Mouse (Mus musculus) neural tube, embryonic 12.5 days (tissue): ENCODE measurements around the gene Bcl6b. TPM values are rescaled to one million over a fixed set of nuclear protein-coding genes. Genes with fewer than 3 reads are reported as not detected.

ENCODE experiments used
- ATAC-seq: fragments of 200-750 bp; cut with Nextera tagmentation; 2 replicates; pipeline ENCODE4 v1.8.0; 2017; ENCODE audit warnings: low read depth, mild to moderate bottlenecking, moderate TSS enrichment, moderate library complexity; ENCODE audit not compliant: low FRiP score
- H3K27ac ChIP-seq: fragments of 300-500 bp; sonication (generic); 2 replicates; pipeline ENCODE4 v1.5.1; 2016
- H3K27me3 ChIP-seq: fragments of 300-500 bp; sonication (generic); replicated peaks from 2 replicates; pipeline ENCODE4 v1.6.1; 2016; ENCODE audit warnings: mild to moderate bottlenecking
- H3K36me3 ChIP-seq: fragments of 300-500 bp; sonication (generic); 2 replicates; pipeline ENCODE4 v1.6.1; 2016; ENCODE audit warnings: mild to moderate bottlenecking
- H3K4me1 ChIP-seq: fragments of 300-500 bp; sonication (generic); 2 replicates; pipeline ENCODE4 v1.6.1; 2016
- H3K4me2 ChIP-seq: fragments of 300-500 bp; sonication (generic); replicated peaks from 2 replicates; pipeline ENCODE4 v1.6.1; 2016; ENCODE audit warnings: mild to moderate bottlenecking
- H3K4me3 ChIP-seq: fragments of 300-500 bp; sonication (generic); 2 replicates; pipeline ENCODE4 v1.5.1; 2016
- H3K9ac ChIP-seq: fragments of 300-500 bp; sonication (generic); 2 replicates; pipeline ENCODE4 v1.6.1; 2016; ENCODE audit warnings: mild to moderate bottlenecking
- H3K9me3 ChIP-seq: fragments of 300-500 bp; sonication (generic); 2 replicates; pipeline ENCODE4 v1.6.1; 2016; ENCODE audit warnings: mild to moderate bottlenecking
- whole genome bisulfite sequencing: fragments of 180-500 bp; shearing (Covaris S2); methylation state at CpG from one replicate; pipeline ENCODE4 v1.1.7; 2016; 5-methylcytosine and 5-hydroxymethylcytosine counted together
- microRNA counts: library from miRNA; unstranded; fragments of <30 nt; microRNA quantifications from one replicate; lab custom pipeline; 2017
- microRNA-seq: library from miRNA; unstranded; fragments of <30 nt; microRNA quantifications from one replicate; pipeline ENCODE4, GENCODE M21; 2017
- polyA plus RNA-seq: library from polyadenylated mRNA; unstranded; fragments of >200 nt; fragmentation: Nextera tagmentation; extraction: Ambion mirVana; gene quantifications from 2 replicates; pipeline ENCODE4 v1.2.1, GENCODE M21; 2016

The Bcl6b gene
- polyA plus RNA-seq, 1 experiment from 2014 or later = 6.9 TPM

DNA sequence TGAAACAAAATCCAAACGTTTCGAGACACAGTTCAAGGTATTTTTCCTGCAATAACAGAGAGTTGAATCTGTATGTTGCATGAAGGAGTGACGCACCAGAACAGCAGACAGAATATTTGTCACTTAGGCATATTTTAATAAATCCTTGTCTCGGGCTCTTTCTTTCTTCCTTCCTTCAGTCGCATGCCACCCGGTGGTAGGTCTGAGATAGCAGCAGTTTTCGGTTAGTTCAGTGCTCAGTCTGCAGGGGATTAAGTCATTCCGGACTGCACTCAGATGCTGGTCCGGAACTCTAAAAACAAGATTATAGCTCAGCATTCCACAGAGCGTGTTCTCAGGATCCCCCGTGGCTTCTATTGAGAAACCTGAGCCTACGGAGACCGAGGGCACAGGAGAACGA is 50.2 kb downstream of the Bcl6b start:
- Histone ChIP-seq H3K27me3 (no peaks in the 10 kb centered on the region), H3K9me3 (no peaks in the 10 kb centered on the region), H3K9ac (no peak overlapping the region), H3K4me2 (no peak overlapping the region), H3K36me3 (no peaks in the 10 kb centered on the region), H3K4me1 (no peaks in the 10 kb centered on the region), H3K4me3 (no peak overlapping the region), H3K27ac (no peak overlapping the region)
- ATAC-seq = no peak
- WGBS = 47% methylated on average over 14 of the region's 14 CpGs

DNA sequence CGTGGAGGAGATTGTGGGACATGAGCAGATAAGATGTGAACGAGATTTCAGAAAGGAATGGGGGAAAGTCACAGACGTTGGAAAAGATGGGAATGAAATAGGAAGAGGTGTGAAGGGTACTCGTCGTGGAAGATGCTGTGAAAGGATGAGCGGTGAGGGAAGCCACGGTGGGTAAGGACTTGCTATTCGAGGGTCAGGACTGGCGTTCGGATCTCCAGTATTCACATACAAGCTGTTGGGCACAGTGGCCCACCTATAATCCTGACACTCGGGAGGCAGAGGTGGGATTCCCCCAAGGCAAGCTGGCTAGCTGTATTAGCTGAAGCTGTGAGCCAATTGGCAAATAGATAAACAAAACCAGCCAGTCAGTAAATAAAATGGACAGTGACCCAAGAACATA is 50.8 kb downstream of the Bcl6b start:
- 84% methylated on average over 11 of the region's 11 CpGs for WGBS
- H3K27me3 ChIP-seq = no peaks in the 10 kb centered on the region
- no peak overlapping the region for H3K4me2 ChIP-seq
- ATAC-seq = no peak
- H3K4me1 ChIP-seq = no peaks in the 10 kb centered on the region
- H3K27ac ChIP-seq = no peak overlapping the region
- no peak overlapping the region for H3K9ac ChIP-seq
- no peak overlapping the region for H3K4me3 ChIP-seq
- no peaks in the 10 kb centered on the region for H3K36me3 ChIP-seq
- no peaks in the 10 kb centered on the region for H3K9me3 ChIP-seq

DNA sequence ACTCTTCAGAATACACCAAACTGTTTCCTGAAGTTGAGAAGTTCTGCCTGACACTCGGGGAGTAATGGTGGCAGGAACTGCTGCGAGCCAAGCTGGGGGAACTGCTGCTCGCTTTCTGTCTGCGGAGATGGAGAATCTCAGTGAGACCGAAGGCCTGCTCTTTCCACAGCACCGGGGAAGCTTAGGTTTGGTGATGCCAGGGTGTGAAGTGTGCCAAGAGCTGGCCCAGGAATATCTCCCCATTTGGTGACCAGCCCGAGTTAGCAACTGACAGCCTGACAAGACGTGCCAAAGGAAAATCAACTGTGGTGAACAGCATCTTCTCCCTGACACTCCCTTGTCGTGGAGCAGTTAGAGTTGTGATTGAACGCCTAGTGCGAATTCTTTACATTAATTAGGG is 51.3 kb downstream of the Bcl6b start:
- Histone ChIP-seq H3K4me2 (no peak overlapping the region), H3K4me1 (no peaks in the 10 kb centered on the region), H3K36me3 (no peaks in the 10 kb centered on the region), H3K9me3 (no peaks in the 10 kb centered on the region), H3K9ac (no peak overlapping the region), H3K27me3 (no peaks in the 10 kb centered on the region), H3K27ac (no peak overlapping the region), H3K4me3 (no peak overlapping the region)
- ATAC-seq = no peak
- WGBS = 88% methylated on average over 11 of the region's 11 CpGs

DNA sequence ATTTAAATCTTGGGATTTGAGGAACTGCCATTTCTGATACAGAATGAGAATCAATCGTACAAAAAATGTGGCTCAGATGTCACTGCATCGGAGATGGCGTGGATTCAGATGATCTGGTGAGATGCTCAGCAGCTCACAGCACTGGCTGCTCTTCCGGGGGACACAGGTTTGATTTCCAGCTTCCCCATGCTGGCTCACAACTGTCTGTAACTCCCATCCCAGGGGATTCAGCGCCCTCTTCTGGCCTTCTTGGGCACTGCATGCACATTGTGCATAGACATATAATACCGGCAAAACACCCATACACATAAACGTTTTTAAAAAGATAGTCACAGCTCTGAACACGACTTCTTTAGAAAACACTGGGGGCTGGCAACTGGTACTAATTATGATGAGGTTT is 52.0 kb downstream of the Bcl6b start:
- WGBS = 74% methylated on average over 8 of the region's 8 CpGs
- Histone ChIP-seq H3K4me3 (no peak overlapping the region), H3K27ac (no peak overlapping the region), H3K4me1 (no peaks in the 10 kb centered on the region), H3K9me3 (no peaks in the 10 kb centered on the region), H3K9ac (no peak overlapping the region), H3K36me3 (no peaks in the 10 kb centered on the region), H3K4me2 (no peak overlapping the region), H3K27me3 (no peaks in the 10 kb centered on the region)
- ATAC-seq = no peak

DNA sequence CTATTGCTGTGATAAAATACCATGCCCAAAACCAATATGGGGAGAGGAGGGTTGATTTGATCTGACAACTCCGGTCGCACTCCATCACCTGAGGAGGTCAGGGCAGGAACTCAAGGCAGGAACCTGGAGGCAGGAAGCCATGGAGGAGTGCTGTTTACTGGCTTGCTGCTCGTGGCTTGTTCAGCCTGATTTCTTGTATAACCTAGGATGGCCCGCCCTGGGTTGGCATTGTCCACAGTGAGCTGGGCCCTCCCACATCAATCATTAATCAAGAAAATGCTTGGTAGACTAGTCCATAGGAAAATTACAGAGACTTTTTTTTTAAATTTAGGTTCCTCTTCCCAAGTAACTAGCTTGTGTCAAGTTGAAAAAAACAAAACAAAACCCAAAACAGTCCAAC is 55.1 kb downstream of the Bcl6b start:
- no peaks in the 10 kb centered on the region for H3K27me3 ChIP-seq
- H3K36me3 ChIP-seq = no peaks in the 10 kb centered on the region
- 83% methylated on average over 4 of the region's 4 CpGs for WGBS
- ATAC-seq = no peak
- H3K9ac ChIP-seq = no peak overlapping the region
- no peak overlapping the region for H3K4me2 ChIP-seq
- H3K27ac ChIP-seq = no peak overlapping the region
- H3K4me1 ChIP-seq = no peaks in the 10 kb centered on the region
- H3K4me3 ChIP-seq = no peak overlapping the region
- H3K9me3 ChIP-seq = no peaks in the 10 kb centered on the region

MicroRNAs within 50 kb of the gene (microRNA counts, 519-probe panel; counts per million panel counts)
- microRNA mmu-miR-195 (lab: Ali Mortazavi, UCI) (342 counts per million, percentile 67 among the panel's probes with 10 or more counts), microRNA mmu-miR-497 (lab: Ali Mortazavi, UCI) (342 counts per million, percentile 67 among the panel's probes with 10 or more counts)

Small RNA genes within 50 kb of the gene (microRNA-seq; reads per million reads assigned to microRNA genes)
- gene Mir195a = 161 reads per million, percentile 58 among the genes with 10 or more reads in this experiment
- not detected for gene Mir497
- not detected for gene Mir497b

Other genes starting within 250 kb of the Bcl6b start
- 23.0 and 24.3 TPM in 2 replicates for gene Ctdnep1, start 248.6 kb downstream of the Bcl6b start, polyA plus RNA-seq
- 129 and 131 TPM in 2 replicates for gene Elp5, start 247.3 kb downstream of the Bcl6b start, polyA plus RNA-seq
- 577 and 592 TPM in 2 replicates for gene Gabarap, start 238.7 kb downstream of the Bcl6b start, polyA plus RNA-seq
- gene Phf23, start 234.0 kb downstream of the Bcl6b start, polyA plus RNA-seq = 89.4 and 92.5 TPM in 2 replicates
- gene Dvl2, start 229.2 kb downstream of the Bcl6b start, polyA plus RNA-seq = 39.0 and 40.7 TPM in 2 replicates
- 59.1 and 63.7 TPM in 2 replicates for gene Acadvl, start 214.4 kb downstream of the Bcl6b start, polyA plus RNA-seq
- 23.6 and 25.5 TPM in 2 replicates for gene Dlg4, start 212.9 kb downstream of the Bcl6b start, polyA plus RNA-seq
- 0.68 and 1.1 TPM in 2 replicates for gene Asgr1, start 175.7 kb downstream of the Bcl6b start, polyA plus RNA-seq
- 0.61 TPM in 1 of 2 replicates, not detected in the other for gene Asgr2, start 137.2 kb downstream of the Bcl6b start, polyA plus RNA-seq
- 0.48 TPM in 1 of 2 replicates, not detected in the other for gene Mgl2, start 99.5 kb downstream of the Bcl6b start, polyA plus RNA-seq
- 0.37 and 0.39 TPM in 2 replicates for gene Clec10a, start 73.6 kb downstream of the Bcl6b start, polyA plus RNA-seq
- 1.7 and 3.3 TPM in 2 replicates for gene Slc16a11, start 17.0 kb downstream of the Bcl6b start, polyA plus RNA-seq
- 13.6 and 16.3 TPM in 2 replicates for gene Slc16a13, start 8.7 kb downstream of the Bcl6b start, polyA plus RNA-seq
- 169 and 183 TPM in 2 replicates for gene 0610010K14Rik, start 8.1 kb upstream of the Bcl6b start, polyA plus RNA-seq
- 14.4 and 15.2 TPM in 2 replicates for gene Gm21988, start 10.0 kb upstream of the Bcl6b start, polyA plus RNA-seq
- 231 and 245 TPM in 2 replicates for gene Rnasek, start 10.0 kb upstream of the Bcl6b start, polyA plus RNA-seq
- 2.8 and 3.0 TPM in 2 replicates for gene Alox12, start 25.6 kb upstream of the Bcl6b start, polyA plus RNA-seq
- gene Alox12e, start 92.8 kb upstream of the Bcl6b start, polyA plus RNA-seq = not detected in 2 replicates
- gene Alox15, start 122.2 kb upstream of the Bcl6b start, polyA plus RNA-seq = 0.13 TPM in 1 of 2 replicates, not detected in the other
- gene Pelp1, start 180.2 kb upstream of the Bcl6b start, polyA plus RNA-seq = 37.6 and 38.2 TPM in 2 replicates
- 36.0 and 36.4 TPM in 2 replicates for gene Arrb2, start 202.8 kb upstream of the Bcl6b start, polyA plus RNA-seq
- 35.8 and 38.8 TPM in 2 replicates for gene Med11, start 222.1 kb upstream of the Bcl6b start, polyA plus RNA-seq
- 0.34 and 0.63 TPM in 2 replicates for gene Zmynd15, start 229.6 kb upstream of the Bcl6b start, polyA plus RNA-seq
- gene Cxcl16, start 230.2 kb upstream of the Bcl6b start, polyA plus RNA-seq = 3.5 and 3.9 TPM in 2 replicates